Mouse (Mus musculus): ENCODE data around the gene Sh3rf1. TPM values are rescaled to one million over a fixed set of nuclear protein-coding genes. Genes with fewer than 3 reads are reported as not detected.

Sh3rf1 gene
- polyA plus RNA-seq, 1 experiment from 2014 or later: 28.1 TPM

GRCm38 (mm10) chr8:61427916-61428681, 204.4 kb downstream of the Sh3rf1 start:
- no peaks in the 10 kb centered on the region for H3K36me3 ChIP-seq
- no peak overlapping the region for H3K4me3 ChIP-seq
- no peak overlapping the region for H3K4me2 ChIP-seq (replicated peaks)
- H3K4me1 ChIP-seq: no peaks in the 10 kb centered on the region
- ATAC-seq (ENCODE audit: low FRiP score): no peak
- no peaks in the 10 kb centered on the region for H3K9me3 ChIP-seq (replicated peaks)
- no peak overlapping the region for H3K27ac ChIP-seq
- no peak overlapping the region for H3K9ac ChIP-seq
- no peaks in the 10 kb centered on the region for H3K27me3 ChIP-seq
- WGBS: 84% methylated on average over 8 of the region's 8 CpGs

- Histone ChIP-seq H3K27me3 (no peaks in the 10 kb centered on the region), H3K36me3 (no peaks in the 10 kb centered on the region), H3K27ac (no peak overlapping the region), H3K4me3 (no peak overlapping the region), H3K9me3 (replicated peaks) (no peaks in the 10 kb centered on the region), H3K4me2 (replicated peaks) (no peak overlapping the region), H3K4me1 (no peaks in the 10 kb centered on the region), H3K9ac (no peak overlapping the region)
- no peak for ATAC-seq (ENCODE audit: low FRiP score)
- 88% methylated on average over 4 of the region's 4 CpGs for WGBS
Measured at GRCm38 (mm10) chr8:61428821-61429482, 205.3 kb downstream of the Sh3rf1 start.

- 85% methylated on average over 5 of the region's 5 CpGs for WGBS
- no peaks in the 10 kb centered on the region for H3K27me3 ChIP-seq
- no peak overlapping the region for H3K9ac ChIP-seq
- 0 out of 2 replicates have a peak, but pooled peaks cover 4% of the 10 kb centered on the region for H3K9me3 ChIP-seq (replicated peaks)
- peaks cover 12% of the 10 kb centered on the region for H3K4me1 ChIP-seq
- no peak overlapping the region for H3K4me3 ChIP-seq
- no peak for ATAC-seq (ENCODE audit: low FRiP score)
- H3K4me2 ChIP-seq (replicated peaks): no peak overlapping the region
- no peaks in the 10 kb centered on the region for H3K36me3 ChIP-seq
- no peak overlapping the region for H3K27ac ChIP-seq
Measured at GRCm38 (mm10) chr8:61435481-61435880, 211.8 kb downstream of the Sh3rf1 start.

GRCm38 (mm10) chr8:61436147-61436546, 212.5 kb downstream of the Sh3rf1 start:
- peak overlapping the region; percentile 60 for H3K27ac ChIP-seq
- 52% methylated on average over 3 of the region's 3 CpGs for WGBS
- H3K9me3 ChIP-seq (replicated peaks): 0 out of 2 replicates have a peak, but pooled peaks cover 7% of the 10 kb centered on the region
- H3K9ac ChIP-seq: no peak overlapping the region
- no peaks in the 10 kb centered on the region for H3K27me3 ChIP-seq
- peaks cover 12% of the 10 kb centered on the region for H3K4me1 ChIP-seq
- H3K36me3 ChIP-seq: no peaks in the 10 kb centered on the region
- no peak overlapping the region for H3K4me2 ChIP-seq (replicated peaks)
- no peak overlapping the region for H3K4me3 ChIP-seq
- peak; percentile 75 for ATAC-seq (ENCODE audit: low FRiP score)

GRCm38 (mm10) chr8:61436586-61437304, 213.1 kb downstream of the Sh3rf1 start:
- Histone ChIP-seq H3K9me3 (replicated peaks) (0 out of 2 replicates have a peak, but pooled peaks cover 8% of the 10 kb centered on the region), H3K4me1 (peaks cover 12% of the 10 kb centered on the region), H3K27me3 (no peaks in the 10 kb centered on the region), H3K9ac (no peak overlapping the region), H3K4me3 (no peak overlapping the region), H3K36me3 (no peaks in the 10 kb centered on the region), H3K4me2 (replicated peaks) (no peak overlapping the region), H3K27ac (peak overlapping the region; percentile 60)
- ATAC-seq (ENCODE audit: low FRiP score): peak; percentile 32; the same call in 1 of the 2 replicates
- WGBS: 38% methylated on average over 9 of the region's 9 CpGs

- H3K4me3 ChIP-seq: no peak overlapping the region
- H3K27me3 ChIP-seq: no peaks in the 10 kb centered on the region
- no peak overlapping the region for H3K4me2 ChIP-seq (replicated peaks)
- no peak overlapping the region for H3K27ac ChIP-seq
- 0 out of 2 replicates have a peak, but pooled peaks cover 8% of the 10 kb centered on the region for H3K9me3 ChIP-seq (replicated peaks)
- ATAC-seq (ENCODE audit: low FRiP score): no peak
- H3K9ac ChIP-seq: no peak overlapping the region
- peaks cover 12% of the 10 kb centered on the region for H3K4me1 ChIP-seq
- H3K36me3 ChIP-seq: no peaks in the 10 kb centered on the region
Measured at GRCm38 (mm10) chr8:61437305-61437605, 213.6 kb downstream of the Sh3rf1 start.

GRCm38 (mm10) chr8:61442988-61443387, 219.3 kb downstream of the Sh3rf1 start:
- peak overlapping the region; percentile 40; the same call in 1 of the 2 replicates for H3K27ac ChIP-seq
- no peaks in the 10 kb centered on the region for H3K27me3 ChIP-seq
- H3K4me3 ChIP-seq: no peak overlapping the region
- H3K9ac ChIP-seq: no peak overlapping the region
- 73% methylated on average over 3 of the region's 3 CpGs for WGBS
- H3K4me1 ChIP-seq: peaks cover 17% of the 10 kb centered on the region
- no peaks in the 10 kb centered on the region for H3K36me3 ChIP-seq
- H3K9me3 ChIP-seq (replicated peaks): 0 out of 2 replicates have a peak, but pooled peaks cover 8% of the 10 kb centered on the region
- no peak overlapping the region for H3K4me2 ChIP-seq (replicated peaks)
- ATAC-seq (ENCODE audit: low FRiP score): no peak

GRCm38 (mm10) chr8:61444358-61444757, 220.7 kb downstream of the Sh3rf1 start:
- Histone ChIP-seq H3K4me3 (no peak overlapping the region), H3K36me3 (no peaks in the 10 kb centered on the region), H3K4me1 (peaks cover 22% of the 10 kb centered on the region), H3K27ac (peak overlapping the region; percentile 52; the same call in 1 of the 2 replicates), H3K9me3 (replicated peaks) (0 out of 2 replicates have a peak, but pooled peaks cover 4% of the 10 kb centered on the region), H3K4me2 (replicated peaks) (no peak overlapping the region), H3K27me3 (no peaks in the 10 kb centered on the region), H3K9ac (no peak overlapping the region)
- no peak for ATAC-seq (ENCODE audit: low FRiP score)
- WGBS: 25% methylated on average over 3 of the region's 3 CpGs

Other genes starting within 250 kb of the Sh3rf1 start
- 46.3 and 47.1 TPM in 2 replicates for gene Clcn3, start 240.6 kb upstream of the Sh3rf1 start, polyA plus RNA-seq (2016; fragmentation: Nextera tagmentation; extraction: Ambion mirVana)
- 23.2 and 24.6 TPM in 2 replicates for gene Nek1, start 230.7 kb upstream of the Sh3rf1 start, polyA plus RNA-seq (2016; fragmentation: Nextera tagmentation; extraction: Ambion mirVana)

Measured in hindbrain, embryonic 12.5 days (tissue).